Mouse (Mus musculus) limb, embryonic 14.5 days (tissue): Measurements from ENCODE around the gene Gm47955. TPM values are rescaled to one million over a fixed set of nuclear protein-coding genes. Genes with fewer than 3 reads are reported as not detected.
"Not testable (repeated sequence)": the region's sequence is repeated elsewhere in the genome, so short reads cannot be mapped to it uniquely, and the experiment has no call there.

Experiments
- ATAC-seq: fragments of 200-750 bp; cut with Nextera tagmentation; 2 replicates; pipeline ENCODE4 v1.8.0; 2017; ENCODE audit warnings: low read depth, moderate number of reproducible peaks, moderate TSS enrichment; ENCODE audit not compliant: low FRiP score
- DNase-seq: peaks from one replicate; pipeline ENCODE4 v3.0.0-alpha.2; 2015; ENCODE audit warnings: low spot score
- H3K27ac ChIP-seq: fragments of 300-500 bp; sonication (generic); replicated peaks from 2 replicates; pipeline ENCODE4 v1.5.1; 2014; ENCODE audit warnings: low read depth, mild to moderate bottlenecking, low read length, moderate library complexity, mixed read lengths
- H3K27me3 ChIP-seq: fragments of 300-500 bp; sonication (generic); 2 replicates; pipeline ENCODE4 v1.6.1; 2014; ENCODE audit warnings: low read length, mixed read lengths; ENCODE audit not compliant: control insufficient read depth, insufficient read depth
- H3K36me3 ChIP-seq: fragments of 300-500 bp; sonication (generic); 2 replicates; pipeline ENCODE4 v1.6.1; 2014; ENCODE audit warnings: mild to moderate bottlenecking, low read length, moderate library complexity, mixed read lengths; ENCODE audit not compliant: control insufficient read depth, insufficient read depth
- H3K4me1 ChIP-seq: fragments of 300-500 bp; sonication (generic); 2 replicates; pipeline ENCODE4 v1.6.1; 2014; ENCODE audit warnings: antibody characterized with exemption, low read length, mixed read lengths; ENCODE audit not compliant: control insufficient read depth, insufficient read depth
- H3K4me2 ChIP-seq: fragments of 300-500 bp; sonication (generic); replicated peaks from 2 replicates; pipeline ENCODE4 v1.6.1; 2014; ENCODE audit warnings: low read depth, mild to moderate bottlenecking, low read length, moderate library complexity; ENCODE audit not compliant: severe bottlenecking
- H3K4me3 ChIP-seq: fragments of 300-500 bp; sonication (generic); replicated peaks from 2 replicates; pipeline ENCODE4 v1.5.1; 2014; ENCODE audit warnings: low read length
- H3K9ac ChIP-seq: fragments of 300-500 bp; sonication (generic); 2 replicates; pipeline ENCODE4 v1.6.1; 2014; ENCODE audit warnings: mild to moderate bottlenecking, low read depth, low read length, moderate library complexity; ENCODE audit not compliant: severe bottlenecking
- H3K9me3 ChIP-seq: fragments of 300-500 bp; sonication (generic); 2 replicates; pipeline ENCODE4 v1.6.1; 2016; ENCODE audit warnings: low read length; ENCODE audit not compliant: control insufficient read depth
- POLR2A ChIP-seq: fragments of 200-500 bp; IDR thresholded peaks from 2 replicates; pipeline ENCODE4 v1.8.0; 2012; ENCODE audit warnings: inconsistent platforms, mild to moderate bottlenecking, moderate library complexity, borderline replicate concordance; ENCODE audit not compliant: insufficient read depth, insufficient read length; ENCODE audit errors: extremely low read depth
- WGBS: fragments of 180-500 bp; shearing (Covaris S2); extraction: QIAGEN DNeasy Blood & Tissue Kit; methylation state at CpG from one replicate; pipeline ENCODE4 v1.1.7; 2014; 5-methylcytosine and 5-hydroxymethylcytosine counted together
- polyA plus RNA-seq, 2 experiments: library from polyadenylated mRNA; depleted of rRNA in 1 of 2; stranded (reverse) in 1 of 2; unstranded in 1 of 2; fragments of >200 nt; fragmentation: Nextera tagmentation in 1 of 2; extraction: Ambion mirVana in 1 of 2; gene quantifications; 2 replicates each; pipeline versions ENCODE4 v1.2.1 to v1.2.3; 2012 to 2014

Gene Gm47955
- polyA plus RNA-seq, 2 experiments, result not detected

GRCm38 (mm10) chr1:82938666-82939065 is 21.4 kb upstream of the Gm47955 start:
- Histone ChIP-seq H3K9me3 (no peaks in the 10 kb centered on the region), H3K9ac (no peak overlapping the region), H3K27me3 (no peaks in the 10 kb centered on the region), H3K36me3 (no peaks in the 10 kb centered on the region), H3K4me2 (no peak overlapping the region), H3K27ac (no peak overlapping the region), H3K4me1 (no peaks in the 10 kb centered on the region), H3K4me3 (no peak overlapping the region)
- ATAC-seq (no peak), DNase-seq (no peak)
- 94% methylated on average over 5 of the region's 5 CpGs for WGBS
- no peak for TF ChIP-seq POLR2A

GRCm38 (mm10) chr1:82942505-82942904 is 17.6 kb upstream of the Gm47955 start:
- not testable (repeated sequence) for H3K4me3 ChIP-seq, DNase-seq, H3K4me1 ChIP-seq, H3K27ac ChIP-seq, ATAC-seq, H3K9me3 ChIP-seq, H3K9ac ChIP-seq, H3K4me2 ChIP-seq, H3K36me3 ChIP-seq, H3K27me3 ChIP-seq
- 86% methylated on average over 1 of the region's 2 CpGs for WGBS

GRCm38 (mm10) chr1:82943295-82943694 is 16.8 kb upstream of the Gm47955 start, which contains the start of gene A030003K21Rik:
A030003K21Rik (minus strand) TSS chr1:82943388.
- H3K27me3 ChIP-seq, DNase-seq, ATAC-seq, H3K4me1 ChIP-seq, H3K27ac ChIP-seq, H3K4me2 ChIP-seq, H3K4me3 ChIP-seq, H3K9me3 ChIP-seq, H3K9ac ChIP-seq, H3K36me3 ChIP-seq: not testable (repeated sequence)
- no CpG with 5 or more reads among the region's 6 CpGs for WGBS

- not testable (repeated sequence) for H3K4me2 ChIP-seq, ATAC-seq, H3K27ac ChIP-seq, H3K9me3 ChIP-seq, H3K27me3 ChIP-seq, H3K4me3 ChIP-seq, DNase-seq, H3K9ac ChIP-seq, H3K4me1 ChIP-seq, H3K36me3 ChIP-seq
- WGBS, result 100% methylated on average over 2 of the region's 2 CpGs
These were observed 14.1 kb upstream of the Gm47955 start for GRCm38 (mm10) chr1:82946029-82946428.

GRCm38 (mm10) chr1:82948601-82949000 is 11.5 kb upstream of the Gm47955 start:
- no peak overlapping the region for H3K4me3 ChIP-seq
- no peak for TF ChIP-seq POLR2A
- no peaks in the 10 kb centered on the region for H3K27me3 ChIP-seq
- WGBS, result 77% methylated on average over 2 of the region's 2 CpGs
- no peak overlapping the region for H3K27ac ChIP-seq
- no peaks in the 10 kb centered on the region for H3K9me3 ChIP-seq
- no peak overlapping the region for H3K4me2 ChIP-seq
- H3K36me3 ChIP-seq, result no peaks in the 10 kb centered on the region
- no peaks in the 10 kb centered on the region for H3K4me1 ChIP-seq
- no peak overlapping the region for H3K9ac ChIP-seq
- DNase-seq (no peak), ATAC-seq (no peak)

GRCm38 (mm10) chr1:82955913-82956312 is 4.2 kb upstream of the Gm47955 start, which contains the start of gene Gm7544:
Gm7544 (minus strand) TSS chr1:82956013.
- H3K27ac ChIP-seq, H3K36me3 ChIP-seq, H3K4me1 ChIP-seq, H3K4me2 ChIP-seq, H3K4me3 ChIP-seq, H3K27me3 ChIP-seq, ATAC-seq, DNase-seq, H3K9me3 ChIP-seq, H3K9ac ChIP-seq: not testable (repeated sequence)
